Mouse (Mus musculus) G1E (cell line): ENCODE results near the gene March2.

Source experiments
- CTCF ChIP-seq: IDR thresholded peaks from 2 replicates; pipeline ENCODE4 v1.5.1; 2012; ENCODE audit warnings: low read depth, low read length, inconsistent platforms, mixed read lengths
- GATA1 ChIP-seq: IDR thresholded peaks from 2 replicates; pipeline ENCODE4 v1.6.1; 2012; ENCODE audit warnings: borderline replicate concordance, low read length, inconsistent platforms, mixed read lengths
- GATA2 ChIP-seq: IDR thresholded peaks from 2 replicates; pipeline ENCODE4 v1.6.1; 2012; ENCODE audit warnings: low read depth, low read length, inconsistent platforms, borderline replicate concordance
- POLR2AphosphoS5 ChIP-seq: IDR thresholded peaks from 2 replicates; pipeline ENCODE4 v1.6.1; 2012; ENCODE audit warnings: low read depth, low read length, inconsistent platforms; ENCODE audit not compliant: insufficient replicate concordance
- TAL1 ChIP-seq: conservative IDR thresholded peaks from 2 replicates; pipeline ENCODE4 v1.6.1; 2012; ENCODE audit warnings: low read depth, low read length, inconsistent platforms, mixed read lengths

GRCm38 (mm10) chr17:33685249-33685653 is 33.2 kb downstream of the March2 start:
- TF ChIP-seq GATA1 (no peak), CTCF (no peak), POLR2AphosphoS5 (no peak; the same call in 1 of the 2 replicates), TAL1 (no peak), GATA2 (no peak)
